In the genomic region with DNA sequence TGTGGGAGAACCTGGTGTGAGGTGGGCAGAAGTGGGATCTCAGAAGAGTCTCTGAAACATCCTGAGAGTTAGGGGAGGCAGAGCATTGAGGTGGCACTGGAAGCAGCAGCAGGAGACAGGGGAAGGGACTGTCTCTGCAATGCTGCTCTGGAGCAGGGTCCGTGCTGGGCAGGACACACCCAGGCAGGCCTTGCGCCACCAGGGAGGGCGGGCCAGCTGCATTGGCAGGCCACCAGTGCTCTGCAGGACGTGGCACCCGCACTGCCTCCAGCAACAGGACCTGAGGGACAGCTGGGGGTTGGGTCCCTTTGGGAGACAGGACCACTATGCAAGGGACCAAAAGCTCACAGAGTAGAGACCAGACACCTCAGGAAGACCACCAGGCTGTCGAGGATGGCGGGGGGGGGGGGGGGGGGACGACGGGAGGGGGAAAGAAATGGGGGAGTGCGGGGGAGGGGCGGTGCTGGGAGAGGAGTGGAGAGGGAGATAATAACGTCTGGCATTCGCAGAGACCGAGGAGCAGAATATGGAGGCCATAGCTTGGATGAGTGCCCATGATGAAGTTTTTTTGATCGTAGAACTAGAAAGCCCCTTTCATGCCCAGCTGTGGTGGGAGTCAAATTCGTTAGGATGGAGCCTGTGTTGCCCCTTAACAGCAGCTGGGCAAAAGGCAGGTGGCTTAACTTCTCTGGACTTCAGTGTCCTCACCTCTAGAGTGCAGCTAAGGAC, we compare ENCODE assay signal across 9 mouse cellular contexts. TPM values are rescaled to one million over a fixed set of nuclear protein-coding genes. Genes with fewer than 3 reads are reported as not detected.
DNase-seq lines count a peak whose midpoint lies in the region; ATAC-seq lines count a peak whose summit lies in the region.
"Had no signal": no experiment of that assay in that cellular context is flagged by ENCODE, and none has a peak within 500 bp of the region (broad histone marks: within the 10 kb centered on the region; RNA-seq: fewer than 3 reads in every experiment).

No protein-coding gene starts in this region.

- WGBS in neural tube, embryonic 15.5 days, result 22% methylated on average over 13 of the region's 16 CpGs
- 24% methylated on average over 10 of the region's 16 CpGs for WGBS in embryonic facial prominence, embryonic 15.5 days

- no peak for ATAC-seq in neural tube, embryonic 15.5 days (ENCODE audit: low FRiP score)
- peak; percentile 48; the same call in 1 of the 2 replicates for ATAC-seq in embryonic facial prominence, embryonic 15.5 days (ENCODE audit: insufficient number of reproducible peaks, low FRiP score, low TSS enrichment, low read depth)
- 0 out of 2 replicates have a peak, but pooled peaks have one; percentile 37 for ATAC-seq in megakaryocyte-erythroid progenitor cell, adult 5-6 weeks (replicated peaks; ENCODE audit: low FRiP score, low TSS enrichment, poor library complexity, severe bottlenecking)

- DNase-seq in neural tube, embryonic 10.5 days (ENCODE audit: extremely low spot score, low spot score), result no peak
- DNase-seq in heart, postnatal 10 days, result peak; percentile 77 to 81
- DNase-seq in T-cell, adult 2 months (ENCODE audit: low spot score), result no peak
- DNase-seq in cerebellum, adult 8-10 months, result no peak

- no peaks in the 10 kb centered on the region for H3K9me3 ChIP-seq in neural tube, embryonic 15.5 days (replicated peaks)
- no peaks in the 10 kb centered on the region for H3K9me3 ChIP-seq in embryonic facial prominence, embryonic 15.5 days (replicated peaks)

- H3K4me1 ChIP-seq in neural tube, embryonic 15.5 days, result peaks cover 4% of the 10 kb centered on the region; the same call in 1 of the 2 replicates
- H3K4me1 ChIP-seq in embryonic facial prominence, embryonic 15.5 days, result peaks cover 37% of the 10 kb centered on the region

- H3K27me3 ChIP-seq in neural tube, embryonic 15.5 days (replicated peaks), result no peaks in the 10 kb centered on the region
- no peaks in the 10 kb centered on the region for H3K27me3 ChIP-seq in embryonic facial prominence, embryonic 15.5 days

- no peak overlapping the region for H3K4me3 ChIP-seq in neural tube, embryonic 15.5 days (replicated peaks)
- H3K4me3 ChIP-seq in embryonic facial prominence, embryonic 15.5 days (replicated peaks), result no peak overlapping the region

- H3K27ac ChIP-seq in neural tube, embryonic 15.5 days (replicated peaks), result no peak overlapping the region
- H3K27ac ChIP-seq in embryonic facial prominence, embryonic 15.5 days (replicated peaks), result peak overlapping the region; percentile 71; the same call in 1 of the 2 replicates

- H3K36me3 ChIP-seq in neural tube, embryonic 15.5 days, result no peaks in the 10 kb centered on the region
- no peaks in the 10 kb centered on the region for H3K36me3 ChIP-seq in embryonic facial prominence, embryonic 15.5 days

- H3K4me2 ChIP-seq in neural tube, embryonic 15.5 days, result 0 out of 2 replicates have a peak overlapping the region, but pooled peaks have one; percentile 9
- H3K4me2 ChIP-seq in embryonic facial prominence, embryonic 15.5 days (replicated peaks), result no peak overlapping the region

- H3K9ac ChIP-seq in neural tube, embryonic 15.5 days (replicated peaks), result no peak overlapping the region
- H3K9ac ChIP-seq in embryonic facial prominence, embryonic 15.5 days, result no peak overlapping the region

- intact Hi-C loops in heart, postnatal 10 days (cut with DNase I), result no loop called here

RNA-seq across cellular contexts. Expression of a gene that starts 20.2 kb away (rescaled TPM):
- 317 and 375 TPM in 2 replicates for polyA plus RNA-seq in neural tube, embryonic 15.5 days (2015; fragmentation: Nextera tagmentation; extraction: Ambion mirVana)
- 4,177 and 4,242 TPM in 2 replicates for polyA plus RNA-seq in embryonic facial prominence, embryonic 15.5 days (2015; fragmentation: Nextera tagmentation; extraction: Ambion mirVana)
- 100 to 1,000 TPM; 869 to 988 TPM for total RNA-seq in heart, postnatal 10 days (2021)
- total RNA-seq in megakaryocyte-erythroid progenitor cell, adult 5-6 weeks (2014; fragmentation: Nextera tagmentation), result not detected in 2 replicates
- not detected in 2 replicates for total RNA-seq in megakaryocyte-erythroid progenitor cell, adult 5-6 weeks (2017)
- total RNA-seq: hematopoietic stem cell, adult 5-6 weeks had no signal

RNA-seq across cellular contexts. Expression of a gene that starts 51.6 kb away (rescaled TPM):
- polyA plus RNA-seq in neural tube, embryonic 15.5 days (2015; fragmentation: Nextera tagmentation; extraction: Ambion mirVana), result not detected in 2 replicates
- 0.25 TPM in 1 of 2 replicates, not detected in the other for polyA plus RNA-seq in embryonic facial prominence, embryonic 15.5 days (2015; fragmentation: Nextera tagmentation; extraction: Ambion mirVana)
- not detected for total RNA-seq in heart, postnatal 10 days (2021)
- not detected in 2 replicates for total RNA-seq in megakaryocyte-erythroid progenitor cell, adult 5-6 weeks (2014; fragmentation: Nextera tagmentation)
- not detected in 2 replicates for total RNA-seq in megakaryocyte-erythroid progenitor cell, adult 5-6 weeks (2017)
- total RNA-seq: adrenal gland, postnatal 4 days; hematopoietic stem cell, adult 5-6 weeks had no signal

Comparison
In these comparisons a context has a peak if more than half of its experiments do, and no peak if none do; other contexts are left out.
1. DNase-seq: peak in heart, postnatal 10 days (2 of 2); none in neural tube, embryonic 10.5 days (single experiment), T-cell, adult 2 months (single experiment) and cerebellum, adult 8-10 months (single experiment).
2. RNA of a gene that starts 20.2 kb away (total RNA-seq): 869 to 988 TPM in heart, postnatal 10 days; not detected in megakaryocyte-erythroid progenitor cell, adult 5-6 weeks; every median in the first group is over 100 times any median in the second.